In genomic region chr12:49392876-49393275, GRCm38 (mm10) we compare ENCODE assay signal across 26 mouse cellular contexts. TPM values are rescaled to one million over a fixed set of nuclear protein-coding genes. Genes with fewer than 3 reads are reported as not detected.
DNase-seq lines count a peak whose midpoint lies in the region; ATAC-seq lines count a peak whose summit lies in the region.
"Had no signal": no experiment of that assay in that cellular context is flagged by ENCODE, and none has a peak within 500 bp of the region (broad histone marks: within the 10 kb centered on the region; RNA-seq: fewer than 3 reads in every experiment).

No protein-coding gene starts in this region.

- 7% methylated on average over 5 of the region's 5 CpGs for WGBS in midbrain, embryonic 11.5 days
- WGBS in midbrain, embryonic 10.5 days = 4% methylated on average over 5 of the region's 5 CpGs
- 4% methylated on average over 5 of the region's 5 CpGs for WGBS in forebrain, embryonic 10.5 days
- WGBS in forebrain, embryonic 16.5 days = 1% methylated on average over 5 of the region's 5 CpGs

- H3K9me3 ChIP-seq in midbrain, embryonic 11.5 days (ENCODE audit: control insufficient read depth, low read length) = no peaks in the 10 kb centered on the region
- no peaks in the 10 kb centered on the region for H3K9me3 ChIP-seq in midbrain, embryonic 10.5 days (replicated peaks)
- H3K9me3 ChIP-seq in forebrain, embryonic 10.5 days = no peaks in the 10 kb centered on the region
- no peaks in the 10 kb centered on the region for H3K9me3 ChIP-seq in forebrain, embryonic 16.5 days (ENCODE audit: control insufficient read depth, low read length)
- H3K9me3 ChIP-seq: limb, embryonic 15.5 days; midbrain, embryonic 12.5 days had no signal

- peak; percentile 13 for DNase-seq in embryo, embryonic 11 days
- DNase-seq in embryo, embryonic 10 days (ENCODE audit: low spot score) = no peak
- peak; percentile 91 for DNase-seq in midbrain, embryonic 11.5 days (ENCODE audit: low spot score, missing footprints)
- DNase-seq in midbrain, embryonic 10.5 days (ENCODE audit: low spot score) = no peak
- DNase-seq in forebrain, embryonic 10.5 days (ENCODE audit: extremely low spot score, low spot score) = no peak
- DNase-seq in spleen, adult 12 weeks (ENCODE audit: low spot score) = no peak
- DNase-seq in frontal cortex, postnatal 25 days (ENCODE audit: low spot score in 2 of 2) = no peak
- DNase-seq: adrenal gland, postnatal 14 days; cerebellum, adult 9-11 months; gastrocnemius, postnatal 36 days; heart, adult 2 months; heart, postnatal 4 days; kidney, postnatal 25 days; left cerebral cortex, postnatal 4 days; thymus, postnatal 14 days had no signal

- ATAC-seq in midbrain, embryonic 11.5 days (ENCODE audit: low FRiP score) = no peak
- no peak for ATAC-seq in forebrain, embryonic 16.5 days
- ATAC-seq: intestine, postnatal 0 days; lung, postnatal 0 days had no signal

- peaks cover 79% of the 10 kb centered on the region for H3K27me3 ChIP-seq in midbrain, embryonic 11.5 days (ENCODE audit: control insufficient read depth, insufficient read depth, low read length)
- H3K27me3 ChIP-seq in midbrain, embryonic 10.5 days (ENCODE audit: low read depth, poor library complexity, severe bottlenecking) = peaks cover 100% of the 10 kb centered on the region
- H3K27me3 ChIP-seq in forebrain, embryonic 10.5 days (ENCODE audit: poor library complexity, severe bottlenecking) = peaks cover 100% of the 10 kb centered on the region
- H3K27me3 ChIP-seq in forebrain, embryonic 16.5 days (replicated peaks; ENCODE audit: control insufficient read depth, insufficient read depth, low read length) = no peaks in the 10 kb centered on the region

- H3K4me1 ChIP-seq in midbrain, embryonic 11.5 days (ENCODE audit: control insufficient read depth, insufficient read depth, low read length) = no peaks in the 10 kb centered on the region
- H3K4me1 ChIP-seq in midbrain, embryonic 10.5 days = 0 out of 2 replicates have a peak, but pooled peaks cover 2% of the 10 kb centered on the region
- peaks cover 11% of the 10 kb centered on the region for H3K4me1 ChIP-seq in forebrain, embryonic 10.5 days
- H3K4me1 ChIP-seq in forebrain, embryonic 16.5 days (replicated peaks; ENCODE audit: control insufficient read depth, insufficient read depth, low read length) = peaks cover 6% of the 10 kb centered on the region
- H3K4me1 ChIP-seq: midbrain, embryonic 12.5 days had no signal

- H3K4me3 ChIP-seq in midbrain, embryonic 11.5 days (ENCODE audit: low read depth, low read length) = no peak overlapping the region
- no peak overlapping the region for H3K4me3 ChIP-seq in midbrain, embryonic 10.5 days
- peak overlapping the region; percentile 81 for H3K4me3 ChIP-seq in forebrain, embryonic 10.5 days
- H3K4me3 ChIP-seq in forebrain, embryonic 16.5 days (replicated peaks; ENCODE audit: low read length) = peak overlapping the region; percentile 48
- H3K4me3 ChIP-seq: heart, adult 2 months; limb, embryonic 15.5 days had no signal

- no peak overlapping the region for H3K4me2 ChIP-seq in midbrain, embryonic 11.5 days
- peak overlapping the region; percentile 78 for H3K4me2 ChIP-seq in forebrain, embryonic 16.5 days (ENCODE audit: low read length)
- H3K4me2 ChIP-seq: limb, embryonic 15.5 days had no signal

- no peaks in the 10 kb centered on the region for H3K36me3 ChIP-seq in midbrain, embryonic 11.5 days (ENCODE audit: control insufficient read depth, insufficient read depth, low read length)
- H3K36me3 ChIP-seq in midbrain, embryonic 10.5 days = no peaks in the 10 kb centered on the region
- 0 out of 2 replicates have a peak, but pooled peaks cover 12% of the 10 kb centered on the region for H3K36me3 ChIP-seq in forebrain, embryonic 10.5 days (replicated peaks)
- no peaks in the 10 kb centered on the region for H3K36me3 ChIP-seq in forebrain, embryonic 16.5 days (ENCODE audit: control insufficient read depth, insufficient read depth)
- H3K36me3 ChIP-seq: limb, embryonic 15.5 days; midbrain, embryonic 12.5 days had no signal

- no peak overlapping the region for H3K27ac ChIP-seq in midbrain, embryonic 11.5 days (ENCODE audit: low read depth, low read length)
- no peak overlapping the region for H3K27ac ChIP-seq in midbrain, embryonic 10.5 days (replicated peaks)
- H3K27ac ChIP-seq in forebrain, embryonic 10.5 days = peak overlapping the region; percentile 96
- H3K27ac ChIP-seq in forebrain, embryonic 16.5 days (ENCODE audit: low read length) = peak overlapping the region; percentile 93
- H3K27ac ChIP-seq: heart, adult 2 months; limb, embryonic 15.5 days; liver, embryonic 14.5 days; macrophage; midbrain, embryonic 12.5 days had no signal

- H3K9ac ChIP-seq in midbrain, embryonic 11.5 days (ENCODE audit: low read length) = no peak overlapping the region
- peak overlapping the region; percentile 95 for H3K9ac ChIP-seq in forebrain, embryonic 16.5 days (replicated peaks; ENCODE audit: low read depth, low read length)
- H3K9ac ChIP-seq: limb, embryonic 15.5 days; liver, embryonic 14.5 days; midbrain, embryonic 12.5 days had no signal

RNA-seq across cellular contexts. Expression of gene Gm43517, which starts 7.9 kb away (rescaled TPM):
- polyA plus RNA-seq in midbrain, embryonic 11.5 days (2014; fragmentation: Nextera tagmentation; extraction: Ambion mirVana) = 0.07 TPM in 1 of 2 replicates, not detected in the other
- polyA plus RNA-seq in midbrain, embryonic 10.5 days (2016; fragmentation: Nextera tagmentation; extraction: Ambion mirVana) = 0.05 TPM in 1 of 2 replicates, not detected in the other
- 1.2 TPM in 2 replicates for polyA plus RNA-seq in forebrain, embryonic 10.5 days (2016; fragmentation: Nextera tagmentation; extraction: Ambion mirVana)
- 3.6 and 4.0 TPM in 2 replicates for polyA plus RNA-seq in forebrain, embryonic 16.5 days (2015; fragmentation: Nextera tagmentation; extraction: Ambion mirVana)
- polyA plus RNA-seq: heart, adult 2 months; heart, embryonic 14.5 days; intestine, postnatal 0 days; kidney, embryonic 14.5 days; limb, embryonic 15.5 days; liver, embryonic 14.5 days; lung, postnatal 0 days; macrophage; neural tube, embryonic 11.5 days; stomach, embryonic 14.5 days had no signal

RNA-seq across cellular contexts. Expression of gene Foxg1, which starts 10.4 kb away (rescaled TPM):
- 0.41 and 0.92 TPM in 2 replicates for polyA plus RNA-seq in midbrain, embryonic 11.5 days (2014; fragmentation: Nextera tagmentation; extraction: Ambion mirVana)
- polyA plus RNA-seq in midbrain, embryonic 10.5 days (2016; fragmentation: Nextera tagmentation; extraction: Ambion mirVana) = 0.31 and 0.42 TPM in 2 replicates
- 20.2 and 20.7 TPM in 2 replicates for polyA plus RNA-seq in forebrain, embryonic 10.5 days (2016; fragmentation: Nextera tagmentation; extraction: Ambion mirVana)
- polyA plus RNA-seq in forebrain, embryonic 16.5 days (2015; fragmentation: Nextera tagmentation; extraction: Ambion mirVana) = 92.9 and 103 TPM in 2 replicates
- polyA plus RNA-seq: heart, embryonic 14.5 days; intestine, postnatal 0 days; kidney, embryonic 14.5 days; limb, embryonic 15.5 days; liver, embryonic 14.5 days; lung, postnatal 0 days; macrophage; stomach, embryonic 14.5 days had no signal

Comparison
In these comparisons a context has a peak if more than half of its experiments do, and no peak if none do; other contexts are left out.
1. DNase-seq: peak in embryo, embryonic 11 days (single experiment) and midbrain, embryonic 11.5 days (single experiment); none in embryo, embryonic 10 days (single experiment), midbrain, embryonic 10.5 days (single experiment), forebrain, embryonic 10.5 days (single experiment), spleen, adult 12 weeks (single experiment) and frontal cortex, postnatal 25 days (0 of 2).
2. H3K27ac ChIP-seq: peak in forebrain, embryonic 10.5 days (single experiment) and forebrain, embryonic 16.5 days (single experiment); none in midbrain, embryonic 11.5 days (single experiment) and midbrain, embryonic 10.5 days (single experiment).
3. H3K4me3 ChIP-seq: peak in forebrain, embryonic 10.5 days (single experiment) and forebrain, embryonic 16.5 days (single experiment); none in midbrain, embryonic 11.5 days (single experiment) and midbrain, embryonic 10.5 days (single experiment).
4. RNA of gene Foxg1, which starts 10.4 kb away (polyA plus RNA-seq): 92.9 to 103 TPM in forebrain, embryonic 16.5 days and 20.2 to 20.7 TPM in forebrain, embryonic 10.5 days; 0.41 to 0.92 TPM in midbrain, embryonic 11.5 days and 0.31 to 0.42 TPM in midbrain, embryonic 10.5 days; every median in the first group is over 10 times any median in the second.